Mouse (Mus musculus): Measurements from ENCODE around the gene Ift122.

Ift122 gene

DNA sequence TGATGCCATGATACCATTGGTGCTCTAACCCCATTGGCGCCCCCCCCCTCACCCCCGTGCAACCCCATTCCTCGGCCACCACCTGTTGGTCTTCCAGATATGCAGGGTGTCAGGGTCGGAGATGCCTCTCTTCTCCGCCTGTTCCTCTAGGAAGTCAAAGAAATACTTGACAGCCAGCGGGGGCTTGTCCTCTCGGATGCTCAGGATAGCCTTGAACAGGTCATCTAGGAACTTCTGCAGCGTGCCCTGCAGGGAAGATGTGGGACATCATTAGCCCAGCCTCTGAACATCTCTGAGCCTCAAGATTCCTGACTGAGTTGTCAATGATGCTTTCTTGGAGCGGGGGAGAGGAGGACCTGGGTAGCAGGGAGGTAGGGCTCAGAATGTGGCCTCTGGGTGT is 105.2 kb downstream of the Ift122 start:
- in situ Hi-C loops (cut with MseI, MboI): no loop called here

DNA sequence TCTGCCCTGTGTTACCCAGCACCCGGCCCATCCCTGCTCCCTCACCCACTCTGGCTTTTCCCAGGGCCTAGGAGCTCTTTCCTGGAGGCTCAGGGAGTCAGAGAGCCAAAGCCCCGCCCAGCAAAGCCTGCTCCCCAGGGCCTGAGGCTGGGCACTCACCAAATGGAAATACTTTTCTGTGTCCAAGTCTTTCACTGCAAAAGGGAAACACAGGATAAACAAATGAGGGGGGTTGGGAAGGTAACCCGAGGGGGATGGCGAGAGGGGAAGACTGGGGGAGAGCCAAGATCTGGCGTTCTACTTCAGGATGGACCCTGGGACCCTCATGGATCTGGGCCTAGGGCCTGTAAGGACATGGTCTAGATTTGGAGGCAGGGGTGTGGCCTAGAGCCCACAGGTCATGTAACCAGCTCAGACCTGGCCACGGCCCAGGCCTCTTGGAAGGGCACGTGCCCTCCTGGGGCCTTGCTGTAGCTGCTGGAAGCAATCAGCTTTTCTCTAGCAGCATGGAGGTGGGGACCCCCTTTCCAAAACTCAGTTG is 106.0 kb downstream of the Ift122 start:
- in situ Hi-C loops (cut with MseI, MboI): no loop called here

DNA sequence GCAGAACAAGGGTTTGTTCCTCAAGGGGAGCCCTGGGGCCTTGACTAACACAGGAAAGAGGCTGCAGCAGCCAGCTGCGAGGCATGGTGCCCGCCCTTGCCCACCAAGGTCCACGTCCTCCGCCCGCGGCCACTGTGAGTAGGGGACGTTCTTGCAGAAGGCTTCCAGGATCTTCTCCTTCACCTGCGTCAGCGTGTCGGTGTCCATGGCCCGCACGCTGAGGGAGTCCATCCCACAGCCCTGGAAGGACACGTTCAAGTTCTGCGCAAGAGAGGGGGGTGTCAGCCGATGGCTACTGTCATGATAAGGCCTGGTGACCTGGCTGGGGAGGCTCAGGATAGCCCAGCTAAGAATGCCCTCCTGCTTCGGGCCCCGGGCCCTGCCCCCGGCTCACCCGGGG is 107.1 kb downstream of the Ift122 start:
- in situ Hi-C loops (cut with MseI, MboI): no loop called here

DNA sequence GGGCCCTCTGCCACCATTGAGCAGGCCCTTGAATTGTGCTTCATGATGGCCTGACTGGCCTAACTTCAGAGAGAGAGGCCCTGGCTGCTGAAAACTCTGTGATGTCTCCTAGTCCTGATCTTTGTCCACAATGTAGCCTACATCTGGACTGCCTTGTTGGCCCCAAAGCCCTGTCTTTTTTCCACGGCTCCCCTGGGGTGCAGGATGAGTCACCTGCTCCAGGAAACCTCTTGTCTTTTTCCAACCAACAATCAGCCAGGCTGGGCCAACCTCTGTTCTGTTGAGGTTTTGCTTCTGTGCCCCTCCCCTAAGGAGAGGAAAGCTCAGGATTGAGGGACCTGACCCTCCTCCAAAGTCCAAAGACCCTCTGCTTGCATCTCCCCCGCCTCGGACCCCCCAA is 108.5 kb downstream of the Ift122 start:
- in situ Hi-C loops (cut with MseI, MboI): no loop called here

DNA sequence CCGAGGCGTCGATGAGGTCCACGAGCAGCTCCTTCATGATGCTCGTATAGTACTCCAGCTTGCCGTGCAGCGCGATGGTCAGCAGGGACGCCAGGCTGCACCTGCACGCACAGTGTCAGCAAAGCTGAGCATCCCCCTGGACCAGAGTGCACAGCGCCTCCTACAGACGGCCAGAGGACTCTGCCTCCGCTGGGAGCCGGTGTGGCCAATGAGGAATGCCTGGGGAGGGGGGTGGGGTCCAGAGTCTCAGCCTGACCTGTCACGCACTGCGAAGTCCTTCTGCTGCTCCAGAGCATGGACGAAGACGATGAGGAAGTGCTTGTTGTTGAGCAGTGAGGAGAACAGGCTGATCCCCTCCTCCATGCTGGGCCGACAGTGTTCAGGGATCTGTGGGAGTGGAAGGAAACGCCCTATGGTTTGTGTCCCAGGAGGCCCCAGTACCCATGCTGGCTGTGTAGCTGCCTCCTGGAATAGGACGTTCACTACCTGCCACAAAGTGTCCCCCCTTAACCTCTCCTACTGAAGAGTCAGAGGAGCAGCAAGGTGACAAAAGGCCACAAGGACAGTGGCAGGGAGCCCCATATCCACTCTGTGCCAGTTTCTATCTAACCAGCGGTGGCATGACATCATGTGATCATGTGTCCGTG is 109.3 kb downstream of the Ift122 start:
- in situ Hi-C loops (cut with MseI, MboI): no loop called here

DNA sequence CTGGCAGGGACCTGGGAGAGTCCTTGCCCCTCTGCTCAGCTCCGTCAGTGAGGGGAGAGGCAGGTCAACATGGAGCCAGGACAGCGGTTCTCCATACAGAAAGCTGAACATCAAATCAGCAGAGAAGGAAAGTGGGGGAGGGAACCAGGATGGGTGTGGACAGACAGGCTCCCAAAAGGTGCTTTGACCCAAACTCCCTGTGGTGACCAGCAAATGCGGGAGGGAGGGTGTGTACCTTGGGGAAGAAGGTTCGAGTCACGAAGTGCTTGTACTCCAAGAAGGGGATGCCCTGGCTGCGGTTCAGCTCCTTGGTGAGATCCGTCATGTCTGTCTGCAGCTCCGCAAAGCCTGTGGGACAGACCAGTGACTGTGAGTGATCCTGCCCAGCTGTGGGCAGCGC is 110.4 kb downstream of the Ift122 start:
- in situ Hi-C loops (cut with MseI, MboI): no loop called here

DNA sequence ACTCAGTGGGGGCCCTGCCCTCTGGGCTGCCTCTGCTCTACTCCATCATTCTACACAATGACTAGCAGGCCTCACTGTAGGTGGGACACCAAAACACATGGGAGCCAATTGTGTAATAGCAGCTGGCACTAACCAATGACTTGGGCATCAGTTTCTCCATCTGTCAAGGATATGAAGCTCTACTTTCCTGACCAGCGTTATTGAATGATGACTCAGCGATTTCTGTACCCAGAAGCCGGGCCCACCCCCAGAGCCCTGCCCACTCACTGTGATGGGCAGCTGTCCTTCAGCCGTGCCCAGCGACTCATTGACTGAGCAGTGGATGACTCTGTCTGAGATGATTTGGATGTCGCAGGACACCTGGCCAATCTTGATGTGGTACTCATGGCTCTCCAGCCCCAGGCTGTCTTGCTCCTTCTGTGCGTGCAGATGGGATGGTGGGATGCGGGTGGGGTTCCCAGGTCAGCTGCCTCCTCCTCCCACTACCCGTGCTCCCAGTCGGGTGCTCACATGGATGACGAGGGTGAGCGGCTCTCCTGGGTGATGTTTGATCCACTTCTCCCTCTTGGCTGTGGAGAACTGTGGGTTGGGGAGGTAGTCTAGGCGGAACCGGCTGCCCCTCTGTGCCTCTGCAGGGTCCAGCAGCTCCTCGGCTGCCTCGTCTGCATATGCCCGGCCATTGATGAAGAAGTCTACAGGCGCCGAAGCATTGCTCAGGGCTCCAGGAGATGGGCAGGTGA is 113.1 kb downstream of the Ift122 start:
- in situ Hi-C loops (cut with MseI, MboI): no loop called here

DNA sequence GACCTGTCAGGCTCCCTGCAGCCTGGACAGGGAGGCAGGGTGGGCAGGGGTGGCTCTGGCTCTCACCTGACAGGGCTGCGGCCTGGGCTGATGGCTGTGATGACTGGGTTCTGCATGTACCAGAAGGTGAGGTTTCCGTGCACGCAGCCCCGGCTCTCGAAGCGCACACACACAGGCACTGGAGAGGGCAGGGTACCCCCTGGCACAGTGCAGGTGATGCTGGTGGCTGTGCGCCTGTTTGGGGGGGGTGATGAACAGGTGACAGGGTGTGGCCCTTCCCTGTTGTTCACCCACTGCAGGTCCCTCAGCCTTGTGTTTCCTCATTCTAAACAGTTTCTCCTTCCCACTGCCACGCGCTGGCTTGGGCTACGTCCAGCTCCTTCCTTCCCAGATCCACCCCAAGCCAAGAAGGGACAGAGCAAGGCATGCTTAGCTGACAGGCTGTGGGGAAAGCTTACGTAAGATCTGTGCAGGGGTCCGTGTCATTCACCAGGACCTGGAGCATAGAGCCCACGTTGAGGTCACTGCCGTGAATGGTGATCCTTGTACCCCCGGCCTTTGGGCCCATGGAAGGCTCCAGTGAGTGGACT is 114.1 kb downstream of the Ift122 start:
- in situ Hi-C loops (cut with MseI, MboI): no loop called here

DNA sequence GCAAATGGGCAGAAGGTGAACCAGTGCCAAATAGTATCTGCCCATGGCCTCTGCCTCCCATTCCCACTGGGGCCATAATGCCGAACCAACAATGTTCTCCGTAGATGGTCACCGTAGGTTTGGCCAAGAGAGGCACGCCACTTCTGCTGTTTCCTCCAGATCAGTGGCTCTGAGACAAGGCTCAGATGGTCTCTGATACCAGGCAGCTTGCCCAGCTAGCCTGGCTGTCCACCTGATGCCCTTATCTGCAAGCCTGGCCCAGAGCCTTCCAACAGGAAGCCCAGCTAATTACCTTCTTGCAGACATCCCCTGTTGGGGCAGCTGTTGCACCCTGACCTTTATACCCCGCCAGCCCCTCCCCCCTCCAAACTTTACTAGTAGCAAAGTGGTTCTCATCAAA is 114.8 kb downstream of the Ift122 start:
- in situ Hi-C loops (cut with MseI, MboI): no loop called here

DNA sequence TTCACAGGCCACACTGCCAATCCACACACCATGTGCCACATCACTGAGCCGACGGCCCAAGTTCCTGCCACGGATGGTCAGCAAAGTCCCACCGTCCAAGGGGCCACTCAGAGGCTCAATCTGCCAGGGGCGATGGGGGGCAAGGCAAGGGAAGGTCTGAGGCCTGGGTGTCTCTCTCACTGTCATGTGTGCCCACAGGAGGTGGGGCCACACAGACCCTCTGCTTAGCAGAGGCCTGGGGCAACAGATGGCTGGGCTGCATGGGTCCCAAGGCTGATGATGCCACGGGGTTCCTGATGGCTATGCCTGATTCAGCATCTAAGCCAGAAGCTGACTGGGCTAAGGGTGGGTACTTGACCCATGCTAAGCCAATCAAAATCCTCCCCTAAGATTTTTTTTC is 115.4 kb downstream of the Ift122 start:
- in situ Hi-C loops (cut with MseI, MboI): no loop called here

DNA sequence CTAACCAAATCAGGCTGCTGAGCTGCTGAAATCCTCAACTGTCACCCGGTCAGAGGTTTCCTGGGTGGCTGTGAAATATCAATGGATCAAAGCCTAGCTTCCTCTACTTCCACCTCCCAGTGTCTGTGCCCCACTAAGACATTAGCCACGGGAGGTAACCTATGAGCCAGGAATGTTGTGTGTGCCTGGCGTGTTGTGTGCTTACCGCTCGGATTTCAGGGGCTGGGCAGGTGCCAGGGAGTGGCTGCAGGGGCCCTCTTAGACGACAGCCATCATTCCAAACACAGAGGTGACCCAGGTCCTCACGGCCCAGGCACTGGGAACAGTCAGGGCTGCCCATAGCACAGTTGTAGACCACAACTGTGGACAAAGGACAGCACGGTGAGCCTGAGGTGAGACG is 115.8 kb downstream of the Ift122 start:
- in situ Hi-C loops (cut with MseI, MboI): no loop called here

DNA sequence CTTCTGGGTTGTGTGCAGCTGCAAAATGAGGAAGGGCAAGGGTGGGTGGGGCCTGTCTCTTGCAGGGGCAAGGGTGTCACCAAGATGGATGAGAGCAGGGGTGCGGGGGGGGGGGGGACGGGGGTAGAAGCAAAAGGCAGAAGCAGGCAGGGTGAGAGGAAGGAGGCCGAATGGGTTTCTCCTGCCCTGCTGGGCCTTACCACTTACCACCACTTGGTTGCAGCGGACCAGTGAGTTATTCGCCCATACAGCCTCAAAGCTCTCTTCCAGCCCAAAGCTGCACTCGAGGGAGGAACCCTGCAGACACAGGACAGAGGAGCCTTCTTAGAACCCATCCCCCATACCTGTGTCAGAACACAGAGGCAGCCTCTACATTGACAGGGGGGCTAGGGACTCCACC is 116.7 kb downstream of the Ift122 start:
- in situ Hi-C loops (cut with MseI, MboI): no loop called here

DNA sequence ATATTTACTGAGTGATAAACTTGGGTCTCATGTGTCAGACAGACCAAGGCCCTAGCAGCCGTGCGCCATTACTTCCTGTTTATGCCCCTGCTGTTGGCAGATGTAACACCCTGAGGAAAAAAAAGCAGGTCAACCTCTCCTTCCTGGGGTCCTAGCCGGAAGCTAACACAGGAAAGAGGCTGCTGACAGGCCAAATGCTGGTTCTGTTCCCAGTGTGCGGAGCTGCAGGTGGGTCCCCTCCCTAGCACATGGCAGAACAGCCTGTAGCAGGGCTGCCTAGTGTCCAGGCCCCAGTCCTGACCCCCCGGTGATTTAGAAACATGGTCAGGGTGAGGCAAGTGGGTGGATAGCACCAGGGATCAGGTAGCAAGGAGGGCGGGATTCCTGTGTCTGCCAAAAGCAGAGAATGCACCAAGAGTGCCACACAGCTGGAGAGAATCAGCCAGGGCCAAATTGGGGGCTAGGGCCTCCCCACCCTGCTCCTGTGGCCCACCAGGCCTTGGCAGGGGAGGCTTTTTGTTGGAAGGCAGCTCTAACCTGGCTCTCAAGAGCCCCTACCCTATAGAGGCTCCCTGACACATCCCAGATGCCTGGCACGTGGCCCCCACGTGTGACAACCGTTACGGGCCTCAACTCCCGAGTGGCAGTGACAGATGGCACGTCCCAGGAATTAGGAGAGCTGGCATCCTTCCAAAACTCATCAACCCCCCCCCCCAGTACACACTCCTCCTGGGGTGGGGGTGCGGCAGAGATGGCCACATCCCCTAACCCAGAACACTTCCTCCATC is 118.2 kb downstream of the Ift122 start:
- in situ Hi-C loops (cut with MseI, MboI): no loop called here

DNA sequence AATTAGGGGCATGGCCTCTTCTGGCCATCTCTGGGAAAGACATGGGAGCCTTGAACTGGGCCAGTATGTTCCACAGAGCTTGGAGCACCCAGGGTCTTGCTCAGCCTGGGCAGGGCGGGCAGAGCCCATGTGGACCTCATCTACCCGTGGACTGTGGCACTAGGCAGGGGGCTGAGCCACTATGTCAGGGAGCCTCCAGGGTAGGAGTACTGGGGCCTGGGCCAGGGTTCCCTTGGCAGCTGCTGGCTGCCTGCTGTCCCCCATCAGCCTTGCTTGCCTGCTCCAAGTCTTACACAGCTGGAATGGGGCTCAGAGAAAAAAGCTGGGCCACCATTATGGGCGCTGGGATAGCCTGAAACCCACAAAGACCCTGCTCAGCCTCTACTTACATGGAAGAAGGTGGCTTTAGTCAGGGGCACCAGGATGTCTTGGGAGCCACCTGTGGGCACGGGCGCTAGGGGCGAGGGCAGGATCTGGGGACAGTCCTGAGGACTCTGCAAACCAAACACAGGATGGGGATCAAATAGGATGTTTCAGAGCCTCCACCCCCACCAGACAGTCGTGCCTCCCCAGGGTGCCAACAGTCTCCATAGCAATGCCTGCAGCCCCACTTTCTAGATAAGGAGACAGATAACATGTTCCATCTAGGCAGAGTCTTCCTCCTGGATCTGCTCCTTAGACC is 119.0 kb downstream of the Ift122 start:
- in situ Hi-C loops (cut with MseI, MboI): no loop called here

DNA sequence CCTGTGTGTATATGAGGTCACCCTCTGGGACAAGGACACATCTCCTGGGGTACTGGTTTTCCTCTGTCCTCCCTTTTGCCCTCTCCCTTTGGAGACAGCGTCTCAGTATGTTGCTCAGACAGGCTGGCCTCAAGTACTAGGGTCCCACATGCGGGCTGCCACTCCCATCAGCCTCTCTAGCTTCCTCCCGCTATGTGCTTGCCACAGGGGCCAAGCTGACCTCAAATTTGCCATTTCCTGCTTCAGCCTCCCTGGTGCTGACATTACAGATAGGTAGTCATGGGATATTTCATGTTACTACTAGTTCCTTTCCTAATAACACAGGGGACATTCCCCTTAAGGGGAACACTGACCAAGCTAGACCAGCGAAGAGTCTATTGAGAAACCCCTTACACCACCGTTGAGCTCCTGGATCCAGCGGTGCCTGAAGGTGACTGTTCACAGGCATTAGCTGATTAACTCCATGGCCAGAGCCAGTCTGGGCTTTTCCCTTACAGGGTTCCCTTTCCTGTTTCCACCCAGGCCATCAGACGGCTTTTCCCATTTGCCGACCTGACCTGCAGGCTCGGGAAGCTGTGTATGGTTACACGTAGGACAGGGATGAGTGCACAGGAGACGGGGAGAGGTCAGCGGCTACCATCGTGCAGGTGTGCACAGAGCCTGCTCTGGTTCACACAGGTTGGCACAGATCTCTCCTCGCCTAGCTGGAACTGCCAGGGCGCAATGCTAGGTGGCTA is 120.0 kb downstream of the Ift122 start:
- in situ Hi-C loops (cut with MseI, MboI): no loop called here

DNA sequence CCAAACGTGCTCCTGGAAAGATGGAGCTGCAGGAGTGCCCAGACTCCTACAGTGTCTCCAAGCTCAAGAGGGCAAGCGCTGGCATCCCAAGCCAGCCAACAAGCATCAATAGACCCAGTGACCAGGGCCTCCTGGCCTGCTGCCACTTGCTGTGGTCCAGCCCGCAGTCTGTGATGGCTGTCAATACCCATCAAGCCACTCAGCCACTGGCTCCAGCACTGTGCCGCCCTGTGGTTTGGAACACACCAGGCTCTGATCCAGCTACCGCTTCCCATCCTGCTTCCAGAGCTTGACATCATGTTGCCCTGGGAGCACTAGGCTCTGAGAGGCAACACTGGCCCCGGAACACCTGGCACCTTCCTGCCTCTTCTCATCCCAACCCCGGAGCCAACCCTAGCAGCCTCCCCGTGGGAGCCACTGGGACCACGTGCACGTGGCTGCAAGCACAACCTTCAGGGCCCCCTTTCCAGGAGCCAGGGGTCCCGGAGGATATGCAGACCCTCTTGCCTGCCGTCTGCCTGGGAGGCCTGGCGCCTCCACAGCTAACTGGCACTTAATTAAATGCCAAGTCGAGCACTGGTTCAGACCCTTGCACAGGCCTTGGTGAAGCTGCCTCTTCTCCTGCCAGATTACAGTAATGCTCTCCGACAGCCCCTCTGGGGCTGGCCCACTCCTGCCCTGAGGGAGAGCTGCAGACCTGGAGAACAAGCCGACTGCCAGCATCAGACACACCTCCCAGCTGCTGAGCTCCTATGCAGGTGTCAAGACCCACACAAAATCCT is 120.8 kb downstream of the Ift122 start:
- in situ Hi-C loops (cut with MseI, MboI): no loop called here

DNA sequence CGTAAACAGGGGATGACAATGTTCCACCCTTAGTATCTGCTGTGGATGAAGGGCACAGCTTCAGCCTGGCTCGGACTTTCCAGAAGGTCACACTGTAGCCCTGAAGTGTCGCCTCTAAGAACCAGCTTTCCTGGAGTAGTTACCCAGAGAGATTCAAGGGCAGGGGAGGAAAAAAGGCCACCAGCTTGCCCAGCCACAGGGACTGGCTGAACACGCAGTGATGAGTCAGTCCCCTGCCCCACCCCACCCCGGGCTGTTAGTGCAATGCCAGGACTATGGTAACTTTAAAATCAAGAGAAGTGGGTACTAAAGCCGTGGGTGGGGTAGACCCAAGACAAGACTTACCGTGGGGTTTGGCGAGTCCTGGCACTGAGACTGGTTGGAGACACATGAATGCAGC is 122.3 kb downstream of the Ift122 start:
- in situ Hi-C loops (cut with MseI, MboI): no loop called here
